Mouse (Mus musculus) CH12.LX (cell line): ENCODE data around the gene Zbtb42. TPM values are rescaled to one million over a fixed set of nuclear protein-coding genes. Genes with fewer than 3 reads are reported as not detected.
A peak's percentile ranks its signal among the peaks of the same experiment; 100 is the strongest.

Source experiments
- DNase-seq: peaks from one replicate; pipeline ENCODE4 v3.0.0-alpha.2; 2013; ENCODE audit errors: extremely low read depth
- H3K27ac ChIP-seq: 2 replicates; pipeline ENCODE4 v1.5.1; 2012; ENCODE audit warnings: low read depth, mild to moderate bottlenecking, control low read depth, moderate library complexity; ENCODE audit not compliant: insufficient read depth
- H3K27me3 ChIP-seq: replicated peaks from 2 replicates; pipeline ENCODE3; 2012; ENCODE audit warnings: inconsistent platforms
- H3K36me3 ChIP-seq, 2 experiments: replicated peaks in 1 of 2; 2 replicates each; pipeline versions ENCODE3 to v1.6.1; 2012; ENCODE audit warnings: inconsistent platforms in 1 of 2, low read length in 1 of 2, mild to moderate bottlenecking in 1 of 2, mixed read lengths in 1 of 2, moderate library complexity in 1 of 2; ENCODE audit not compliant: control insufficient read depth in 1 of 2, insufficient read depth in 1 of 2
- H3K4me1 ChIP-seq, 2 experiments: 2 replicates each; pipeline ENCODE4 v1.6.1; 2012; ENCODE audit warnings: inconsistent platforms in 1 of 2, moderate library complexity in 1 of 2; ENCODE audit not compliant: insufficient read depth in 2 of 2, control insufficient read depth in 1 of 2
- H3K4me2 ChIP-seq: 2 replicates; pipeline ENCODE4 v1.6.1; 2012; ENCODE audit warnings: low read depth, mild to moderate bottlenecking, control low read depth; ENCODE audit not compliant: poor library complexity, insufficient read depth, severe bottlenecking
- H3K4me3 ChIP-seq, 3 experiments: fragments of 150-350 bp in 1 of 3; sonication (generic) in 1 of 3; replicated peaks in 1 of 3; 2 replicates each; pipeline versions ENCODE3 to v1.5.1; 2011 to 2012; ENCODE audit warnings: low read depth in 2 of 3, low read length in 2 of 3, mild to moderate bottlenecking in 2 of 3, moderate library complexity in 2 of 3, control low read depth in 1 of 3, improper control_type of control experiment in 1 of 3, inconsistent platforms in 1 of 3, mixed read lengths in 1 of 3; ENCODE audit not compliant: poor library complexity in 1 of 3
- H3K79me2 ChIP-seq: replicated peaks from 2 replicates; pipeline ENCODE4 v1.6.1; 2012; ENCODE audit warnings: mild to moderate bottlenecking, moderate library complexity; ENCODE audit not compliant: control insufficient read depth, poor library complexity, insufficient read depth, severe bottlenecking; ENCODE audit errors: extremely low read depth
- H3K9ac ChIP-seq: 2 replicates; pipeline ENCODE4 v1.6.1; 2012; ENCODE audit warnings: low read depth, mild to moderate bottlenecking, control low read depth, moderate library complexity; ENCODE audit not compliant: insufficient read depth
- H3K9me3 ChIP-seq: replicated peaks from 2 replicates; pipeline ENCODE3; 2012; ENCODE audit warnings: low read length, inconsistent platforms, mixed read lengths
- BHLHE40 ChIP-seq: IDR thresholded peaks from 2 replicates; pipeline ENCODE4 v1.6.1; 2011; ENCODE audit warnings: mild to moderate bottlenecking, low read depth, low read length, improper control_type of control experiment
- CHD1 ChIP-seq: IDR thresholded peaks from 2 replicates; pipeline ENCODE4 v1.6.1; 2012; ENCODE audit warnings: low read depth, low read length, improper control_type of control experiment, inconsistent platforms
- CHD2 ChIP-seq: IDR thresholded peaks from 2 replicates; pipeline ENCODE4 v1.6.1; 2011; ENCODE audit warnings: low read length, improper control_type of control experiment
- EP300 ChIP-seq: IDR thresholded peaks from 2 replicates; pipeline ENCODE4 v1.6.1; 2011; ENCODE audit warnings: low read length, improper control_type of control experiment
- ETS1 ChIP-seq: conservative IDR thresholded peaks from 2 replicates; pipeline ENCODE4 v1.6.1; 2012; ENCODE audit warnings: low read depth, mild to moderate bottlenecking, inconsistent platforms, low read length, improper control_type of control experiment, moderate library complexity
- HCFC1 ChIP-seq: IDR thresholded peaks from 2 replicates; pipeline ENCODE4 v1.6.1; 2012; ENCODE audit warnings: low read depth, mild to moderate bottlenecking, inconsistent platforms, low read length, improper control_type of control experiment
- IRF4 ChIP-seq: IDR thresholded peaks from 2 replicates; pipeline ENCODE4 v1.6.1; 2014; ENCODE audit warnings: low read depth, mild to moderate bottlenecking, inconsistent platforms, low read length, improper control_type of control experiment
- JUND ChIP-seq: conservative IDR thresholded peaks from 2 replicates; pipeline ENCODE4 v1.6.1; 2011; ENCODE audit warnings: low read depth, low read length, improper control_type of control experiment
- MAX ChIP-seq: IDR thresholded peaks from 2 replicates; pipeline ENCODE4 v1.6.1; 2011; ENCODE audit warnings: low read length, improper control_type of control experiment
- MAZ ChIP-seq: IDR thresholded peaks from 2 replicates; pipeline ENCODE4 v1.6.1; 2012; ENCODE audit warnings: low read depth, mild to moderate bottlenecking, inconsistent platforms, low read length, improper control_type of control experiment, moderate library complexity
- MEF2A ChIP-seq: IDR thresholded peaks from 2 replicates; pipeline ENCODE4 v1.6.1; 2014; ENCODE audit warnings: low read depth, mild to moderate bottlenecking, inconsistent platforms, low read length, improper control_type of control experiment, borderline replicate concordance
- MXI1 ChIP-seq: IDR thresholded peaks from 2 replicates; pipeline ENCODE4 v1.6.1; 2011; ENCODE audit warnings: mild to moderate bottlenecking, low read depth, low read length, improper control_type of control experiment
- MYC ChIP-seq: IDR thresholded peaks from 2 replicates; pipeline ENCODE4 v1.6.1; 2011; ENCODE audit warnings: low read depth, mild to moderate bottlenecking, improper control_type of control experiment, low read length
- RCOR1 ChIP-seq: conservative IDR thresholded peaks from 2 replicates; pipeline ENCODE4 v1.6.1; 2012; ENCODE audit warnings: low read depth, mild to moderate bottlenecking, inconsistent platforms, low read length, improper control_type of control experiment
- SIN3A ChIP-seq: IDR thresholded peaks from 2 replicates; pipeline ENCODE4 v1.6.1; 2012; ENCODE audit warnings: low read length, improper control_type of control experiment, inconsistent platforms
- SMC3 ChIP-seq: IDR thresholded peaks from 2 replicates; pipeline ENCODE4 v1.6.1; 2011; ENCODE audit warnings: low read depth, low read length, improper control_type of control experiment
- TBP ChIP-seq: conservative IDR thresholded peaks from 2 replicates; pipeline ENCODE4 v1.6.1; 2011; ENCODE audit warnings: low read depth, low read length, improper control_type of control experiment
- USF2 ChIP-seq: conservative IDR thresholded peaks from 2 replicates; pipeline ENCODE4 v1.6.1; 2011; ENCODE audit warnings: low read depth, low read length, improper control_type of control experiment
- ZC3H11A ChIP-seq: IDR thresholded peaks from 2 replicates; pipeline ENCODE4 v1.6.1; 2012; ENCODE audit warnings: low read depth, mild to moderate bottlenecking, inconsistent platforms, low read length, improper control_type of control experiment
- ZKSCAN1 ChIP-seq: IDR thresholded peaks from 2 replicates; pipeline ENCODE4 v1.6.1; 2012; ENCODE audit warnings: low read depth, inconsistent platforms, low read length, improper control_type of control experiment, borderline replicate concordance
- ZMIZ1 ChIP-seq: IDR thresholded peaks from 2 replicates; pipeline ENCODE4 v1.6.1; 2012; ENCODE audit warnings: low read depth, mild to moderate bottlenecking, inconsistent platforms, low read length, improper control_type of control experiment
- ZNF384 ChIP-seq: IDR thresholded peaks from 2 replicates; pipeline ENCODE4 v1.6.1; 2012; ENCODE audit warnings: low read depth, low read length, improper control_type of control experiment, inconsistent platforms
- dilution Hi-C: fragments of 300-500 bp; cut with MboI; formaldehyde crosslinking; loops from 2 replicates; pipeline ENCODE4 v1.14.3; 2020; ENCODE audit warnings: low sequenced_read_pairs; ENCODE audit not compliant: extremely low pct_unique_long_range_greater_than_20kb, extremely low pct_ligation_motif_present
- in situ Hi-C: fragments of 300-500 bp; cut with MboI; formaldehyde crosslinking; loops from 3 replicates; pipeline ENCODE4 v1.14.3; 2019; ENCODE audit warnings: low sequenced_read_pairs, low pct_ligation_motif_present, low pct_unique_long_range_greater_than_20kb, mixed read lengths
- polyA plus RNA-seq: library from polyadenylated mRNA; unstranded; fragments of >175 nt; gene quantifications from 2 replicates; pipeline ENCODE4 v1.2.1, GENCODE M21; 2012; ENCODE audit warnings: low read depth; ENCODE audit not compliant: insufficient read length
- total RNA-seq, 2 experiments: library from RNA; depleted of rRNA; stranded (reverse); fragments of 300-350 nt in 1 of 2; fragments of >200 nt in 1 of 2; gene quantifications; 2 replicates each; pipeline ENCODE4 v1.2.3; 2012 to 2014

Zbtb42 gene
- total and polyA plus RNA-seq, 3 experiments = 0.11 to 0.30 TPM; not detected in 1

DNA sequence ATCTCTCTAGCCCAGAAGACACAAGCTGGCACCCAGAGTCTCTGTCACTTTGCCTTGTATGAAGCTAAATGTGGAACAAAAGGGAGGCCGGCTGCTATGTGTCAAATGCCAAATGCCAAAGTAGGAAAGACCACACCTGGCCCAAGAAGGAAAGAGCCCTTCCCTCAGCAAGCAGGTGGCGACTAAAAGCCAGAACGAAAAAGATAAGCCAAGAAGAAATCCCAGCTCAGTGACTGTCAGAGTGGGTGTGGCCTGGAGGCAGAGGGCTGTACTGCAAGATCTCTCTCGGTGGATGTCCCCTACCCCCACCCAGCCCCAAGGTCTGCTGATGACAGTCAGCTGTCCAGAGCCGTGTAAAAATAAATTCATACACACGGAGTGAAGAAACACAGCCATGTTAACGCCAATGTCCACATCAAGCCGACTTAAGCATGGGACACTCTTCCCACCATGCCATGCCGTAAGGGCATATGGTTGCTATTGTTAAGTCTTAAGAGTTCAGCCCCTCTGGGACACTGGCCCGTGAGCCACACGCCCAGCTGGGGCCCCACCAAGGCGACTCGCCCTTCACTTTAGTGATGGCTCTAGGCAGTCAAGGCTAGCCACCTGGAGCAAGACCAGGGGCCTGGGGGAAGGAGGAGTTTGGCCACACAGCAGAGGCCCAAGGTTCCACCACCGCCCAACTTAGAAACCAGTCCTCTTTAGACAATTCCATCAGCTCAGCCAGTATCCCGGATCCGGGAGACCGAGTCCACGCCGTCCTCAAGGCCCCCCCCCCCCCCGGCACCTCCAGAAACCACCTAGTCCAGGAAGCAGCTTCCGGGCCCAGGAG is 5.7 kb upstream of the Zbtb42 start:
- peak overlapping the region; percentile 47 for H3K4me2 ChIP-seq
- H3K4me1 ChIP-seq = peaks cover 17 to 64% of the 10 kb centered on the region in 2 experiments
- dilution Hi-C loops = no loop called here
- DNase-seq = peak; percentile 70
- in situ Hi-C loops = no loop called here
- H3K4me3 ChIP-seq = peak overlapping the region; percentile 76 to 99 (median 91)
- peaks cover 21% of the 10 kb centered on the region for H3K27me3 ChIP-seq
- H3K9me3 ChIP-seq = no peaks in the 10 kb centered on the region
- peak; percentile 98 for TF ChIP-seq SIN3A
- TF ChIP-seq MXI1 = peak; percentile 86
- no peak for TF ChIP-seq MAZ
- 0 out of 2 replicates have a peak, but pooled peaks have one; percentile 7 for TF ChIP-seq IRF4
- TF ChIP-seq MEF2A = 0 out of 2 replicates have a peak, but pooled peaks have one; percentile 24
- no peak for TF ChIP-seq ZKSCAN1
- TF ChIP-seq JUND = no peak
- peak; percentile 46; the same call in 1 of the 2 replicates for TF ChIP-seq ETS1
- TF ChIP-seq USF2 = no peak
- TF ChIP-seq CHD2 = peak; percentile 31; the same call in 1 of the 2 replicates
- TF ChIP-seq ZNF384 = no peak
- no peak for TF ChIP-seq SMC3
- TF ChIP-seq BHLHE40 = peak; percentile 74
- peak overlapping the region; percentile 91 for H3K9ac ChIP-seq
- peaks cover 28% of the 10 kb centered on the region for H3K79me2 ChIP-seq
- peak overlapping the region; percentile 76 for H3K27ac ChIP-seq
- H3K36me3 ChIP-seq = peaks cover 36 to 44% of the 10 kb centered on the region in 2 experiments

DNA sequence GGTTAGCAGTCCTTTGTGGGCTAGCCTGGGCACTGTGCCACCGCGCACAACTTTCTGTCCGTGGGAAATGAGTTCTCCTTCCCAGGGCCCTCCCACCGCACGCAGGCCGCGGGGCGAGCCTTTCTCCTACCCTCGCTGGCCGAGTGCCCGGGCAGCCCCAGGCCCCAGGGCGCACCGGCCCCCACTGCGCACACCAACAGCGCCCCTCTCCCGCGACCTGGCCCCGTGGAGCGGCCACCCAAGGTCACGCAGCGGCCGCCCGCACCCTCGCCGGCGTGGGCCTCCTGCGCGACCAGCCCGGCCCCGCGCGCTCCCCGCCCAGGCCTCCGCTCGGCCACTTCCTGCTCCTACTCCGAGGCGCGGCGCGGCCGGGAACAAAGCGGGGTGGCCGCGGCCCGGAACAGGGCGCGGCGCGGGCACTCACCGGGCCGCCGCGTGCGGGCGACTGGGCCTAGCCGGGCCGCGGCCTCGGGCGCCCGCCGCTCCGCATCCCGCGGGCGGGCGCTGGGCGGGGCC is 5.0 kb upstream of the Zbtb42 start:
- Histone ChIP-seq H3K79me2 (peaks cover 28% of the 10 kb centered on the region), H3K9me3 (no peaks in the 10 kb centered on the region), H3K36me3 (peaks cover 29 to 38% of the 10 kb centered on the region in 2 experiments), H3K27me3 (peaks cover 27% of the 10 kb centered on the region), H3K9ac (peak overlapping the region; percentile 91), H3K4me3 (peak overlapping the region; percentile 76 to 99 (median 91)), H3K4me2 (peak overlapping the region; percentile 47; the same call in 1 of the 2 replicates), H3K4me1 (peaks cover 19 to 61% of the 10 kb centered on the region in 2 experiments), H3K27ac (peak overlapping the region; percentile 76)
- TF ChIP-seq RCOR1 = no peak
- TF ChIP-seq MYC = no peak
- no peak for TF ChIP-seq HCFC1
- TF ChIP-seq MAX = no peak
- TF ChIP-seq ZKSCAN1 = no peak
- TF ChIP-seq ZMIZ1 = no peak
- no peak for TF ChIP-seq ZNF384
- no peak for TF ChIP-seq ZC3H11A
- no peak for TF ChIP-seq CHD1
- TF ChIP-seq TBP = no peak
- no peak for TF ChIP-seq EP300
- dilution Hi-C loops (no loop called here), in situ Hi-C loops (no loop called here)
- DNase-seq = no peak
